ENCODE assay signal across 11 mouse cellular contexts in genomic region chr3:146866563-146866962, GRCm38 (mm10). TPM values are rescaled to one million over a fixed set of nuclear protein-coding genes. Genes with fewer than 3 reads are reported as not detected.
DNase-seq lines count a peak whose midpoint lies in the region; ATAC-seq and TF ChIP-seq lines count a peak whose summit lies in the region.
"Had no signal": no experiment of that assay in that cellular context is flagged by ENCODE, and none has a peak within 500 bp of the region (broad histone marks: within the 10 kb centered on the region; RNA-seq: fewer than 3 reads in every experiment).

No protein-coding gene starts in this region.

- no peak overlapping the region for H3K4me3 ChIP-seq in E14TG2a.4 (replicated peaks; ENCODE audit: low read length)
- no peak overlapping the region for H3K4me3 ChIP-seq in limb, embryonic 10.5 days
- no peak overlapping the region for H3K4me3 ChIP-seq in midbrain, embryonic 13.5 days (replicated peaks)
- H3K4me3 ChIP-seq: erythroblast, embryonic 14.5 days; heart, embryonic 13.5 days had no signal

- peak; percentile 84 for TF ChIP-seq CTCF in E14TG2a.4 (conservative IDR thresholded peaks at IDR 0.05; ENCODE audit: low read length)

- H3K4me1 ChIP-seq in E14TG2a.4 (replicated peaks; ENCODE audit: low read depth, low read length) = no peaks in the 10 kb centered on the region
- H3K4me1 ChIP-seq in limb, embryonic 10.5 days = no peaks in the 10 kb centered on the region
- no peaks in the 10 kb centered on the region for H3K4me1 ChIP-seq in midbrain, embryonic 13.5 days (replicated peaks)
- H3K4me1 ChIP-seq: heart, embryonic 13.5 days had no signal

- H3K9me3 ChIP-seq in E14TG2a.4 (ENCODE audit: low read length) = no peaks in the 10 kb centered on the region
- H3K9me3 ChIP-seq in limb, embryonic 10.5 days (replicated peaks) = no peaks in the 10 kb centered on the region
- H3K9me3 ChIP-seq in midbrain, embryonic 13.5 days = no peaks in the 10 kb centered on the region
- H3K9me3 ChIP-seq: heart, embryonic 13.5 days had no signal

- no peak for ATAC-seq in midbrain, embryonic 13.5 days

- H3K36me3 ChIP-seq in E14TG2a.4 (ENCODE audit: insufficient read depth, low read length) = no peaks in the 10 kb centered on the region
- no peaks in the 10 kb centered on the region for H3K36me3 ChIP-seq in limb, embryonic 10.5 days
- H3K36me3 ChIP-seq in midbrain, embryonic 13.5 days = no peaks in the 10 kb centered on the region
- H3K36me3 ChIP-seq: heart, embryonic 13.5 days had no signal

- no peak overlapping the region for H3K9ac ChIP-seq in midbrain, embryonic 13.5 days (replicated peaks)
- H3K9ac ChIP-seq: heart, embryonic 13.5 days had no signal

- no peaks in the 10 kb centered on the region for H3K27me3 ChIP-seq in E14TG2a.4 (ENCODE audit: insufficient read depth, low read length)
- H3K27me3 ChIP-seq in limb, embryonic 10.5 days (ENCODE audit: low read depth, poor library complexity, severe bottlenecking) = no peaks in the 10 kb centered on the region
- H3K27me3 ChIP-seq in midbrain, embryonic 13.5 days = no peaks in the 10 kb centered on the region
- H3K27me3 ChIP-seq: heart, embryonic 13.5 days had no signal

- no peak overlapping the region for H3K27ac ChIP-seq in limb, embryonic 10.5 days
- no peak overlapping the region for H3K27ac ChIP-seq in midbrain, embryonic 13.5 days
- H3K27ac ChIP-seq: heart, embryonic 13.5 days had no signal

- WGBS in limb, embryonic 10.5 days = 41% methylated on average over 4 of the region's 4 CpGs
- WGBS in midbrain, embryonic 13.5 days = 31% methylated on average over 4 of the region's 4 CpGs

- DNase-seq in kidney, postnatal 4 days = peak; percentile 12 to 19
- no peak for DNase-seq in kidney, postnatal 14 days
- DNase-seq in R1 (ENCODE audit: low read depth, low spot score) = peak; percentile 48
- peak; percentile 40 for DNase-seq in limb, embryonic 10.5 days (ENCODE audit: low spot score)
- no peak for DNase-seq in urinary bladder, adult 2 months (ENCODE audit: low spot score)
- DNase-seq in gastrocnemius, postnatal 25 days = no peak
- DNase-seq: adrenal gland, postnatal 25 days had no signal

- no peak overlapping the region for H3K4me2 ChIP-seq in midbrain, embryonic 13.5 days (replicated peaks)
- H3K4me2 ChIP-seq: heart, embryonic 13.5 days had no signal

RNA-seq across cellular contexts. Expression of gene Ttll7, which starts 14.4 kb away (rescaled TPM):
- 1.0 TPM in 2 replicates for polyA plus RNA-seq in limb, embryonic 10.5 days (2016; fragmentation: Nextera tagmentation; extraction: Ambion mirVana)
- polyA plus RNA-seq in urinary bladder, adult 2 months (2012; rRNA removed) = 17.1 and 24.7 TPM in 2 replicates
- 6.6 and 7.0 TPM in 2 replicates for polyA plus RNA-seq in midbrain, embryonic 13.5 days (2015; fragmentation: Nextera tagmentation; extraction: Ambion mirVana)
- 10 to 100 TPM; 50.4 to 57.1 TPM for total RNA-seq in gastrocnemius, postnatal 25 days (2021)
- polyA plus RNA-seq: erythroblast, embryonic 14.5 days had no signal

RNA-seq across cellular contexts. Expression of gene Prkacb, which starts 53.8 kb away (rescaled TPM):
- 62.3 and 76.2 TPM in 2 replicates for polyA plus RNA-seq in limb, embryonic 10.5 days (2016; fragmentation: Nextera tagmentation; extraction: Ambion mirVana)
- 82.5 and 105 TPM in 2 replicates for polyA plus RNA-seq in urinary bladder, adult 2 months (2012; rRNA removed)
- polyA plus RNA-seq in midbrain, embryonic 13.5 days (2015; fragmentation: Nextera tagmentation; extraction: Ambion mirVana) = 119 and 126 TPM in 2 replicates
- total RNA-seq in gastrocnemius, postnatal 25 days (2021) = 10 to 100 TPM; 34.8 to 35.1 TPM

Comparison
In these comparisons a context has a peak if more than half of its experiments do, and no peak if none do; other contexts are left out.
1. DNase-seq: peak in kidney, postnatal 4 days (2 of 2), R1 (single experiment) and limb, embryonic 10.5 days (single experiment); none in kidney, postnatal 14 days (single experiment), urinary bladder, adult 2 months (single experiment) and gastrocnemius, postnatal 25 days (single experiment).